Mouse (Mus musculus) testis, adult 2 months (tissue): Measurements from ENCODE around the gene Aldh1a2. TPM values are rescaled to one million over a fixed set of nuclear protein-coding genes. Genes with fewer than 3 reads are reported as not detected.

ENCODE experiments used
- H3K27ac ChIP-seq: fragments of 200-500 bp; 2 replicates; pipeline ENCODE4 v1.5.1; 2012; ENCODE audit warnings: low read depth, low read length; ENCODE audit not compliant: control insufficient read depth, insufficient read depth
- H3K27me3 ChIP-seq: fragments of 200-500 bp; 2 replicates; pipeline ENCODE4 v1.6.1; 2012; ENCODE audit warnings: mild to moderate bottlenecking, low read length, moderate library complexity; ENCODE audit not compliant: control insufficient read depth, insufficient read depth
- H3K36me3 ChIP-seq: fragments of 200-500 bp; 2 replicates; pipeline ENCODE4 v1.6.1; 2012; ENCODE audit warnings: mild to moderate bottlenecking, low read length; ENCODE audit not compliant: control insufficient read depth, insufficient read depth
- H3K4me1 ChIP-seq: fragments of 200-500 bp; 2 replicates; pipeline ENCODE4 v1.6.1; 2012; ENCODE audit warnings: low read length; ENCODE audit not compliant: control insufficient read depth, insufficient read depth
- H3K4me3 ChIP-seq: fragments of 200-500 bp; 2 replicates; pipeline ENCODE4 v1.5.1; 2012; ENCODE audit warnings: low read depth, mild to moderate bottlenecking, low read length, moderate library complexity, mixed read lengths; ENCODE audit not compliant: control insufficient read depth
- CTCF ChIP-seq: fragments of 200-500 bp; IDR thresholded peaks from 2 replicates; pipeline ENCODE4 v1.5.1; 2012; ENCODE audit warnings: low read depth, mild to moderate bottlenecking, inconsistent platforms, low read length, moderate library complexity; ENCODE audit not compliant: control insufficient read depth, insufficient read depth, insufficient replicate concordance
- POLR2A ChIP-seq: fragments of 200-500 bp; IDR thresholded peaks from 2 replicates; pipeline ENCODE4 v1.6.1; 2012; ENCODE audit warnings: low read depth, mild to moderate bottlenecking, inconsistent platforms, low read length, moderate library complexity; ENCODE audit not compliant: control insufficient read depth
- polyA plus RNA-seq: library from polyadenylated mRNA; depleted of rRNA; stranded (reverse); fragments of >200 nt; gene quantifications from 2 replicates; pipeline ENCODE4 v1.2.3, GENCODE M21; 2012

Gene Aldh1a2
- polyA plus RNA-seq, 1 experiment = 62.3 TPM

GRCm38 (mm10) chr9:71303594-71303993 is 88.0 kb downstream of the Aldh1a2 start:
- H3K27ac ChIP-seq = no peak overlapping the region
- no peaks in the 10 kb centered on the region for H3K36me3 ChIP-seq
- no peaks in the 10 kb centered on the region for H3K4me1 ChIP-seq
- H3K27me3 ChIP-seq = no peaks in the 10 kb centered on the region
- TF ChIP-seq CTCF = peak; percentile 52; the same call in 1 of the 2 replicates
- TF ChIP-seq POLR2A = no peak
- no peak overlapping the region for H3K4me3 ChIP-seq

- H3K4me3 ChIP-seq = no peak overlapping the region
- H3K4me1 ChIP-seq = no peaks in the 10 kb centered on the region
- H3K27me3 ChIP-seq = no peaks in the 10 kb centered on the region
- TF ChIP-seq CTCF = no peak
- no peak for TF ChIP-seq POLR2A
- no peaks in the 10 kb centered on the region for H3K36me3 ChIP-seq
- no peak overlapping the region for H3K27ac ChIP-seq
Observed at GRCm38 (mm10) chr9:71307106-71307789, 91.7 kb downstream of the Aldh1a2 start.

- TF ChIP-seq CTCF (peak; percentile 20; the same call in 1 of the 2 replicates), POLR2A (no peak)
- Histone ChIP-seq H3K27me3 (no peaks in the 10 kb centered on the region), H3K36me3 (no peaks in the 10 kb centered on the region), H3K4me1 (no peaks in the 10 kb centered on the region), H3K4me3 (no peak overlapping the region), H3K27ac (no peak overlapping the region)
Observed at GRCm38 (mm10) chr9:71315960-71316359, 100.4 kb downstream of the Aldh1a2 start.

GRCm38 (mm10) chr9:71317096-71317920 is 101.7 kb downstream of the Aldh1a2 start:
- H3K36me3 ChIP-seq = no peaks in the 10 kb centered on the region
- peaks cover 2% of the 10 kb centered on the region; the same call in 1 of the 2 replicates for H3K4me1 ChIP-seq
- TF ChIP-seq POLR2A (no peak), CTCF (no peak)
- H3K27ac ChIP-seq = no peak overlapping the region
- H3K27me3 ChIP-seq = no peaks in the 10 kb centered on the region
- H3K4me3 ChIP-seq = no peak overlapping the region

GRCm38 (mm10) chr9:71317921-71318241 is 102.3 kb downstream of the Aldh1a2 start:
- Histone ChIP-seq H3K4me3 (no peak overlapping the region), H3K27ac (no peak overlapping the region), H3K4me1 (peaks cover 2% of the 10 kb centered on the region; the same call in 1 of the 2 replicates), H3K36me3 (no peaks in the 10 kb centered on the region), H3K27me3 (no peaks in the 10 kb centered on the region)
- TF ChIP-seq CTCF (no peak), POLR2A (no peak)

- H3K4me3 ChIP-seq = no peak overlapping the region
- H3K4me1 ChIP-seq = peaks cover 2% of the 10 kb centered on the region; the same call in 1 of the 2 replicates
- TF ChIP-seq CTCF (no peak), POLR2A (no peak)
- H3K27ac ChIP-seq = no peak overlapping the region
- H3K27me3 ChIP-seq = no peaks in the 10 kb centered on the region
- no peaks in the 10 kb centered on the region for H3K36me3 ChIP-seq
Observed at GRCm38 (mm10) chr9:71319776-71320175, 104.2 kb downstream of the Aldh1a2 start.
